Mouse (Mus musculus) midbrain, embryonic 10.5 days (tissue): Measurements from ENCODE around the gene Myo1b. TPM values are rescaled to one million over a fixed set of nuclear protein-coding genes. Genes with fewer than 3 reads are reported as not detected.

Experiments
- DNase-seq: peaks from one replicate; pipeline ENCODE4 v3.0.0-alpha.2; 2017; ENCODE audit warnings: low spot score
- H3K27ac ChIP-seq: fragments of 300-500 bp; sonication (generic); replicated peaks from 2 replicates; pipeline ENCODE4 v1.5.1; 2016; ENCODE audit warnings: mild to moderate bottlenecking
- H3K27me3 ChIP-seq: fragments of 300-500 bp; sonication (generic); 2 replicates; pipeline ENCODE4 v1.6.1; 2016; ENCODE audit warnings: low read depth, mild to moderate bottlenecking; ENCODE audit not compliant: poor library complexity, severe bottlenecking
- H3K36me3 ChIP-seq: fragments of 300-500 bp; sonication (generic); 2 replicates; pipeline ENCODE4 v1.6.1; 2016; ENCODE audit warnings: mild to moderate bottlenecking, moderate library complexity
- H3K4me1 ChIP-seq: fragments of 300-500 bp; sonication (generic); 2 replicates; pipeline ENCODE4 v1.6.1; 2016
- H3K4me3 ChIP-seq: fragments of 300-500 bp; sonication (generic); 2 replicates; pipeline ENCODE4 v1.5.1; 2016; ENCODE audit warnings: mild to moderate bottlenecking, moderate library complexity
- H3K9me3 ChIP-seq: fragments of 300-500 bp; sonication (generic); replicated peaks from 2 replicates; pipeline ENCODE4 v1.6.1; 2016; ENCODE audit warnings: mild to moderate bottlenecking
- WGBS: fragments of 180-500 bp; shearing (Covaris S2); methylation state at CpG from one replicate; pipeline ENCODE4 v1.1.7; 2016; 5-methylcytosine and 5-hydroxymethylcytosine counted together
- polyA plus RNA-seq: library from polyadenylated mRNA; unstranded; fragments of >200 nt; fragmentation: Nextera tagmentation; extraction: Ambion mirVana; gene quantifications from 2 replicates; pipeline ENCODE4 v1.2.1, GENCODE M21; 2016

Myo1b gene
- polyA plus RNA-seq, 1 experiment from 2014 or later: 73.0 TPM

DNA sequence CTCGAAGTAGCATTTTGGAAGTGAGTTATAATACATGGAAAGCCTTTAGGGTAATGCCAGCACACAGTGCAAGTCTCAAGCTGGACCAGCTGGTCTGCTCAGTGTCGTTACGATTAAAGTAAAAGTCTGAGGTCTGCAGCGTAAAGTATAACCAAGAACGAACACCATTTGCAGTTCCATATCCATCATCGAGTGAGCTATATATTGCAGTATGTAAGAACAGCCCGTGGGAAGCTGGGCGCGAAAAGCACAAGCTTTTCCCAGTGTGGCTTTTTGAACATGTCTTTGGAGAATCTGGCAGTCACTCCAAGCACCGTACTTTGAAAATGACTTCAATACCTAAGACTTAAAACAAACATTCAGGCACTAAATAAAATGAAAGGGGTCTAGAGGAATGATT is 55.0 kb downstream of the Myo1b start:
- Histone ChIP-seq H3K27ac (no peak overlapping the region), H3K36me3 (peaks cover 28% of the 10 kb centered on the region), H3K4me3 (no peak overlapping the region), H3K9me3 (no peaks in the 10 kb centered on the region), H3K4me1 (no peaks in the 10 kb centered on the region; the same call in 1 of the 2 replicates), H3K27me3 (no peaks in the 10 kb centered on the region)
- WGBS: 95% methylated on average over 10 of the region's 10 CpGs
- DNase-seq: no peak

DNA sequence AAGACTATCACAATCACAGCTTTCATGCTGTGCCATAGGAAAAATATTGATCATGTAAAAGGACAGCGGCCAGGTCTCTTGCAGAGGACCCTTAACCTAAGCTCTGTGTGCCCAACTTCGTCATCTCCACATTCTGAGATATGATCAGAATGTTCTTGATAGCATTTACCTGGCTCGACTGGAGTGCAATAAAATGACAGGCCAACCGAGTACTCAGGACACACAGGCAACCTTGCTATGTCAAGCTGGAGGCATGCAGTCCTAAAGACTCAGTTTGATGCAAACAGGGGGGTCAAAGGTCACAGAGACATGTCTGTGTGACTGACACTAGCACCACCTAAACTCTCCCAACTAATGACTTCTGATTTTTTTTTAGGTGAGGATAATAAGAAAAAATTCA is 58.9 kb downstream of the Myo1b start:
- Histone ChIP-seq H3K4me3 (no peak overlapping the region), H3K27me3 (no peaks in the 10 kb centered on the region), H3K36me3 (peaks cover 31% of the 10 kb centered on the region), H3K4me1 (no peaks in the 10 kb centered on the region), H3K27ac (no peak overlapping the region), H3K9me3 (no peaks in the 10 kb centered on the region)
- no peak for DNase-seq
- WGBS: 85% methylated on average over 4 of the region's 4 CpGs

DNA sequence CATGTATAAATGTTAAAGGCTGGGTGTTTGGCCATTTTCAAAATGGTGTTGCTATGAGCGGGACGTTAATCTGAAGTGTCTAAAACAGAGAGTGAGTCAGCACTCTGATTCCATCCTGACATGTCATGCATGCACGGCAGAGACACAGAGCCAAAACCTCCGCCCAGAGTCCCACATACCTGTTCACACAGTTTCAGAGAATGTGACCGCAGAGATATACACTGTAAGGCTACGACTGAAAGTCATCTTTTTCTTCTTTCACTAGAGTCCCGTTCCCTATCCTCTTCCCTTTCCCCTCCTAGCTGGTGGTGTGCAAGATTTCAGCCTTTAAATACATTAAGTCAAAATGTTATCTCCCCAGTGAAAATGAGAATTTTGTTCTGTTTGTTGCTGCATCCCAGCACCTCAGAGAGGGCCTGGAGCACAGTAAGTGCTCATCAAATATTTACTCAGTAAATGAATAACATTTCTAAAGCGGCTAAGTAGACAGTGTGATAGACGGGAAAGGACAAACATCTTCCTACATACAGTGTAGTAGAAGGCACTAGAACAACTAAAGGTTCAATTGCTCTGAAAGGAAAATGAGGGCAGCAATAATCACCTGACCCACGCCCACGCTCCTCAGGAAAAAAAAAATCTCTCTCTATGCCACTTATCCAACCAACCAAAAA is 59.5 kb downstream of the Myo1b start:
- DNase-seq: no peak
- Histone ChIP-seq H3K4me1 (no peaks in the 10 kb centered on the region), H3K9me3 (no peaks in the 10 kb centered on the region), H3K27ac (no peak overlapping the region), H3K27me3 (no peaks in the 10 kb centered on the region), H3K36me3 (peaks cover 26% of the 10 kb centered on the region), H3K4me3 (no peak overlapping the region)
- 89% methylated on average over 11 of the region's 11 CpGs for WGBS

DNA sequence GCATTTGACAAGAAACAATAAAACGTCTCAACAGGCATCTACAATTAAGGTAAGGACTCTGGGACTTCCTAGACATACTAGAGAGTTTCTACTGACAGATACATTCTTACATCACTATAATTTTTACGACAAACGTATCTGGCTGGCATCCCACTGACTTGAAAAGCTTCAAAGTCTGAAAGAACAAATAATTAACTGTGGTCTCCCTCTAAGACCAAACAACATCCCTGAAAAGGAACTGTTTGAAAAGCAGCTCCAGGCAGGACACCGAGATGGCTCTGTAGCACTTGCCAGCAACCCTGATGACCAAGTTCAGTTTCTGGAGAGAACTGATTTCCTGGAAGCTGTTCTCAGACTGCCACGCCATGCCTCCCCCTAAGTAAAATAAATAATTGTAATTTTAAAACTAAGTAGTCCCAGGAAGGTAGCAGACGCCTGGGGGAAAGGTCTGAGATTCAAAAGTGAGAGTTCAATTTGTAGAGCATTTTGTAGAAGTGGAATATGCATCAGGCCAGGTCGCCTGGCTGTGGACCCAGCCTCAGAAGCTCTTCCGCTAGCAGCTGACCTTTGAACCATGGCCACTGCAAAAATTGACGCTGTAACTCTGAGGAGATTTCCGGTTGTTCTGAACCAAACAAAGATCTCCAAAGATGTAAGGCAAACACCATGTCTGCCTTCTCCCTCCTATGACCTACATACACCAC is 60.2 kb downstream of the Myo1b start:
- peaks cover 23% of the 10 kb centered on the region for H3K36me3 ChIP-seq
- H3K4me1 ChIP-seq: no peaks in the 10 kb centered on the region
- no peaks in the 10 kb centered on the region for H3K9me3 ChIP-seq
- 76% methylated on average over 10 of the region's 10 CpGs for WGBS
- DNase-seq: no peak
- no peak overlapping the region for H3K4me3 ChIP-seq
- H3K27me3 ChIP-seq: no peaks in the 10 kb centered on the region
- no peak overlapping the region for H3K27ac ChIP-seq

DNA sequence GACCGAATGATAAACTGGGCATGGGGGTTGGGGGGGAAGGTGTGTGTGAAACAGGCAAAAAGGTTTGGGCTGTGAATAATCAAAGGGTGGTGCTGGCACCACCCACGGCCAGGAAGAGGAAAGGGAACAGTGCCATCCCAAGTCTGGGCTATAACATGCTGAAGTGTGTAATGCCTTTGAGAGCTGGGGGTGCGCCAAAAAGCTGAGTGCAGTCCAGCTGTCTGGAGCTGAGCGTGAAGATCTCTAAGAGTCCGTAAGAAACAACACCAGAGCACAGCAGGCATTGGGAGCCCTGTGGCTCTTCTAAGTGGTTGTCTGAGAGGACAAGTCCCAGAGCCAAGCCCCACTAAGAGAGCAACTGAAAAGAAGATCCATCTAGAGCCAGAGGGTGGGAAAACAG is 63.6 kb downstream of the Myo1b start:
- Histone ChIP-seq H3K27me3 (no peaks in the 10 kb centered on the region), H3K4me1 (no peaks in the 10 kb centered on the region), H3K36me3 (peaks cover 13% of the 10 kb centered on the region), H3K27ac (no peak overlapping the region), H3K9me3 (no peaks in the 10 kb centered on the region), H3K4me3 (no peak overlapping the region)
- no peak for DNase-seq
- WGBS: 77% methylated on average over 5 of the region's 5 CpGs

DNA sequence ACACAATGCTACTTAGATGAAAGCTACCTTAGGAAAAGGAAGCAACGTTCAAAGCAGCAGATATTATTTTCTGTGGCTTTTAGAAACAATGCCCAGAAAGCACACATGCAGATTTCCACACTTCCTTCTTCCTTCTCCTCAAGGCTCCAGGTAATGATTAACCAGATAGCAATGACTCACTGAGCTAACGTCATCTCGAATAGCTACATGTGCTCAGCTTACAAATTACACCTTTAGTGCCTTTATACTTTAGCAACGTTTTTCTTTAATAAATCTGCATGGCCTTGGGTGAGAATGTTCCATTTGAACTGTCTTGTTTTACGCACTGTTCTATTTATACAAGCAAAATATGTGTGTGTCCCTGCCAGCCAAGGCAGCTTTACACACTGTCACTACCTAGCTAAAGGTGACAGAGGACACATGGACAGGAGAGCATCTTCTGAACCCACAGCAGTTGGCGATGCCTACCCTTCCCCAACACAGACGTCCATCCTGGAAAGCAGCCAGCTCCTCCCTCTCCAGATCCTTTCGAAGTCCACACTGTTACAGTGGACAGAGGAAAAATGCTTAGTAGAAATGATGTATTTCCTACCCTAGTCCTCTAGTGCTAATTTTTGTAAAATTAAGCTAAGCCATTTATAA is 66.2 kb downstream of the Myo1b start:
- DNase-seq: no peak
- H3K4me1 ChIP-seq: 0 out of 2 replicates have a peak, but pooled peaks cover 3% of the 10 kb centered on the region
- 89% methylated on average over 8 of the region's 8 CpGs for WGBS

DNA sequence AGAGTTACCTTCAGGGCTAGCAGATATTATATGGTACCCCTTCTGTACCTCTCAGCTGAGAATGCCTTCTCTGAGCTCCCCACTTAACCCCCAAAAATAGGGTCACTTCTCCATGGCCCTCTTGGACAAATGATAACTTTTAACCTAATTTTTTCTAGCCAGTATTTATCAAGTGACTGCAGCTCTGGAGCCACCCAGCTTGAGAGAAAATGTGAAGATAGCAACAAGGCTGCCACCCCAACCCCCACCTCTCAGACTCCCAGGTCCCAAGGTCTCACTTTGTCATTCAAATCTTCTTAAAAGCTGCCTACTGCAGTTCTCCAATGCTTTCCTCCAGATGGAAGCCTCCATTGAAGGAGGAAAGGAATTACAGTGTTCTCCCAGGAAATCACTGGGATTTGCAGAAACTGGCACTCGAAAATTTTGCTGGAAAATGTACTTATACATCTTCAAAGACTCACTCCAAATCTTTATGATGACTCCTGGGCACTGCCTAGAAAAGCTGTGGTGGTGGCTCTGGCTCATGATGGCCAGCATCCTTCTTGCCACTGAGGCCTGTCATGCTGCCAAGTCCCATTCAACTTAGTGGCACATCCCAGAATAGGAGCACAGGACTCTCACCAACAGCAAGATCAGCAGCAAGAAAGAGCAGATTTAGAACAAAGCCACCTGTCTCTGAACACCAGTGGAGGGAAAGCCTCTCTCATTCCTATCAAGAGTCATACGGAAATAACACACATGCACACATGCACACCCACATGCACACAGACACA is 70.4 kb downstream of the Myo1b start:
- Histone ChIP-seq H3K4me1 (peaks cover 6% of the 10 kb centered on the region; the same call in 1 of the 2 replicates), H3K36me3 (no peaks in the 10 kb centered on the region), H3K27me3 (no peaks in the 10 kb centered on the region), H3K9me3 (no peaks in the 10 kb centered on the region), H3K4me3 (no peak overlapping the region), H3K27ac (no peak overlapping the region)
- DNase-seq: no peak
- 84% methylated on average over 2 of the region's 2 CpGs for WGBS

More for the DNA sequence above, 66.2 kb downstream of the Myo1b start:
- Histone ChIP-seq H3K27me3 (no peaks in the 10 kb centered on the region), H3K4me3 (no peak overlapping the region), H3K9me3 (no peaks in the 10 kb centered on the region), H3K36me3 (peaks cover 12% of the 10 kb centered on the region), H3K27ac (no peak overlapping the region)

DNA sequence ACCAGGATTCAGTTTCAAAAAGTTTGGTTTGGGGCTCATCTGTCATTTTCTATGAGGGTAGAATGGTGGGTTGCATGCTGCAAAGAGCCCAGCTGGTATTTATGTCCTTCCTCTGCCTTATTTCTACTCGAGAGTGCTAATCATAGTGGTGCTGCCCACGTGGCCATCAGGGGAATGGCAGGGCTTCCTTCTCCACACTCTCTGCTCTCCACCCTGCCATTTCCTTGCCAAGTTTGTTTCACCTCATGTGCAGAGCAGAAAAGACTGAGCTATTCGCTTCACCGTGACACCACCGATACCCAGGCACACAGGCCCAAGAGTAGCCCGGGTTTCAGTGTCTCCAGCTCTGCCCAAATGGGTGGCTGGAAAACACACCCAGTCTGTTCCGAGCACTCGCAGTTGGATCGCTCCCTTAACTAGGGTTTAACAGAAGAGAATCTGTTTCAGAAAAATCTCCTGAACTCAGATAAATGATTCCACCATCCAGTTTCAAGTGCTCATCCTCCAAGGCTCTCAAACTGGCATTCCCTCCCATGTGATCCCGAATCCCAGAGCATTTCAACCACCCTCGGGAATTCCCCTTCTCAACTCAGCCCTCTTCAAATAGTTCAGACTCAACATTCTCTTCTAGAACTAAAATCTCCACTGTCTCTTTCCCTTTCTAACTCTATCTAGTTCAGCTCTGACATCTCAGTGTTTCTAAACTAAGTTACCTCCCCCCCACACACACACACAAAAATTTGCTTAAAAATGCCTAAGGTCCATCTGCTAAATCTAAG is 77.8 kb downstream of the Myo1b start:
- Histone ChIP-seq H3K4me3 (no peak overlapping the region), H3K9me3 (no peaks in the 10 kb centered on the region), H3K27me3 (no peaks in the 10 kb centered on the region), H3K27ac (no peak overlapping the region), H3K36me3 (peaks cover 14% of the 10 kb centered on the region), H3K4me1 (peaks cover 6% of the 10 kb centered on the region)
- 89% methylated on average over 11 of the region's 11 CpGs for WGBS
- DNase-seq: no peak

DNA sequence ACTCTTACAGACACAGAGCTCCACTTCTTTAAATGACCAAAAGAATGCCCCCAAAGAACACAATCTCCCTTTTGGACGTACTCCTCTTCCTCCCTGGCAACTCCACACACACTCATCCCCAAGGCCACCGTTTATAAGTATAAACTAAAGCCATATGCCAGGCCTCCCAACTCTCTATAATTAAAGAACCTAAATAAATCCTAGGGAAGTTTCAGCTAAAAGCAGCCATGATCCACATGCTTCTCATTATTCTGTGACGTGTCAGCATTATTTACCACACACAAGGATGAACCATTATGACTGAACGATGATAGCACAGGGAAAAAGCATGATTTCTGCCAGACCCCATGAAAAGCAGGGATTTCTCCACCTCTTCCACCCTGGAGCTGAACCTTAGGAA is 78.6 kb downstream of the Myo1b start:
- Histone ChIP-seq H3K4me3 (no peak overlapping the region), H3K9me3 (no peaks in the 10 kb centered on the region)
- WGBS: 83% methylated on average over 4 of the region's 4 CpGs

DNA sequence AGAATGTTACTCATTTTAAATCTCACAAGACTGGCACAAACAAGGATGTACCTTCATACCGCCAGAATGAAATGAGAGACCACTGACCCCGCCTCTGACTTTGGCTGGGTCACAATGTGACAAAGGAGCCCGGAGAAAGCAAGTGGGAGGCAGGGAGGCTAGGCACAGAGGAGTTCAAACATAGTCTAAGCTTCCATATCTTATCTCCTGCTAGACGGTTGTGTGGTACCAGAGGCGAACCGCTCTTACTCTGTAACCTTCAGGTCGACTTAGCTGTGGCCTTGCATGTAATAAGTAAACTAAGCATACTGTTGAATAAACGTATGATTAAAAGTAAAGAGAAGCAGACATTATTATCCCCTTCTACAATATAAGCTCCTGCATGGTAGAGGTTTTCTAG is 80.1 kb downstream of the Myo1b start:
- H3K4me3 ChIP-seq: no peak overlapping the region
- no peak overlapping the region for H3K27ac ChIP-seq
- H3K36me3 ChIP-seq: peaks cover 23% of the 10 kb centered on the region
- DNase-seq: no peak
- H3K4me1 ChIP-seq: peaks cover 6% of the 10 kb centered on the region
- no peaks in the 10 kb centered on the region for H3K9me3 ChIP-seq
- H3K27me3 ChIP-seq: no peaks in the 10 kb centered on the region
- 66% methylated on average over 8 of the region's 8 CpGs for WGBS

More for the DNA sequence above, 78.6 kb downstream of the Myo1b start:
- no peak overlapping the region for H3K27ac ChIP-seq
- DNase-seq: no peak
- H3K4me1 ChIP-seq: peaks cover 6% of the 10 kb centered on the region
- H3K36me3 ChIP-seq: peaks cover 21% of the 10 kb centered on the region
- no peaks in the 10 kb centered on the region for H3K27me3 ChIP-seq

DNA sequence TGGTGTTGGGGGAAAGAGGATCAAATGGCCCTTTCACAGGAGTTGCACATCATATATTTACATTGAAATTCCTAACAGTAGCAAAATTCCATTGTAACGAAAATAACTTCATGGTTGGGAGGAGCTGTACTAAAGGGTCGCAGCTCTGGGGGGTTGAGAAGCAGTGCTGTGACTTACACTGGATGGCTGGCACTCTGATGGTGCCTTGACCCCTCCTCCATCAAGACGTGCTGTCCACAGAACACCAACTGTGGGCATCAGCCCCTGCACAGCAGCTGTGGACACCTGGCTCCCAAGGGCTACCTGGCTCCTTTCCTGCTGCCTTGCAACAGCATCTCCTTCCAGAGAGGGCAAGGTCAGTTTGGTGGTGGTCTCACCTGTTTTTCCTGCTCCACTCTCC is 81.8 kb downstream of the Myo1b start:
- Histone ChIP-seq H3K36me3 (peaks cover 26% of the 10 kb centered on the region), H3K4me1 (peaks cover 6% of the 10 kb centered on the region), H3K27ac (no peak overlapping the region), H3K9me3 (no peaks in the 10 kb centered on the region), H3K27me3 (no peaks in the 10 kb centered on the region), H3K4me3 (no peak overlapping the region)
- no peak for DNase-seq
- 80% methylated on average over 3 of the region's 3 CpGs for whole genome bisulfite sequencing

DNA sequence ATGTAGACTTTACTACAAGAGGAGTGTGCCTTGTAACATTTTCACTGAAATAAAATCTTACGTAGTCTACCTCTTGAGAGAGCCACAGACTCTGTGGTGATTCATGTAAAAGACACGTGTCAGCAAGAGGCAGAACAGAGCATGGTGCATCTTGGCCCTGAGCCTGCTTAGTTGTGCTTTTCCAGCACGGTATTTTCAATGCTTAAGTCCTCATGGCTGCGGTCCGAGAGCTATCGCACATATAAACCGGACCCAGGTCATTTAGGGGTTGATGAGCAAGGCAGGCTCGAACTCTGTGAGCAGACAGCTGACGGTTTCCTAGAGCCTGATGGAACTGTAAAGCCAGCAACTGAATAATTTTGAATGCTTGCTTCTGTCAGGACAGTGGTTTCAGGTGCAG is 86.5 kb downstream of the Myo1b start:
- DNase-seq: no peak
- no peaks in the 10 kb centered on the region for H3K27me3 ChIP-seq
- H3K9me3 ChIP-seq: no peaks in the 10 kb centered on the region
- H3K27ac ChIP-seq: no peak overlapping the region
- peaks cover 28% of the 10 kb centered on the region for H3K36me3 ChIP-seq
- WGBS: 95% methylated on average over 9 of the region's 9 CpGs
- no peaks in the 10 kb centered on the region; the same call in 1 of the 2 replicates for H3K4me1 ChIP-seq
- no peak overlapping the region for H3K4me3 ChIP-seq
